Mouse (Mus musculus) liver, embryonic 16.5 days (tissue): ENCODE results near the gene Iars2. TPM values are rescaled to one million over a fixed set of nuclear protein-coding genes. Genes with fewer than 3 reads are reported as not detected.

Experiments used
- ATAC-seq: fragments of 200-750 bp; cut with Nextera tagmentation; 2 replicates; pipeline ENCODE4 v1.8.0; 2017; ENCODE audit warnings: low read depth, mild to moderate bottlenecking, moderate number of reproducible peaks, moderate library complexity
- H3K27ac ChIP-seq: fragments of 300-500 bp; sonication (generic); 2 replicates; pipeline ENCODE4 v1.5.1; 2014; ENCODE audit warnings: mild to moderate bottlenecking, low read length
- H3K27me3 ChIP-seq: fragments of 300-500 bp; sonication (generic); 2 replicates; pipeline ENCODE4 v1.6.1; 2014; ENCODE audit warnings: low read depth, low read length, mixed read lengths; ENCODE audit not compliant: control insufficient read depth, insufficient read depth
- H3K36me3 ChIP-seq: fragments of 300-500 bp; sonication (generic); 2 replicates; pipeline ENCODE4 v1.6.1; 2014; ENCODE audit warnings: mild to moderate bottlenecking; ENCODE audit not compliant: control insufficient read depth, insufficient read depth
- H3K4me1 ChIP-seq: fragments of 300-500 bp; sonication (generic); 2 replicates; pipeline ENCODE4 v1.6.1; 2014; ENCODE audit warnings: low read depth, low read length, mixed read lengths; ENCODE audit not compliant: control insufficient read depth
- H3K4me2 ChIP-seq: fragments of 300-500 bp; sonication (generic); 2 replicates; pipeline ENCODE4 v1.6.1; 2014; ENCODE audit warnings: low read depth, low read length, mixed read lengths
- H3K4me3 ChIP-seq: fragments of 300-500 bp; sonication (generic); 2 replicates; pipeline ENCODE4 v1.5.1; 2014; ENCODE audit warnings: low read depth, mild to moderate bottlenecking, low read length
- H3K9ac ChIP-seq: fragments of 300-500 bp; sonication (generic); 2 replicates; pipeline ENCODE4 v1.6.1; 2014; ENCODE audit warnings: low read depth, low read length
- H3K9me3 ChIP-seq: fragments of 300-500 bp; sonication (generic); replicated peaks from 2 replicates; pipeline ENCODE4 v1.6.1; 2016; ENCODE audit warnings: low read length; ENCODE audit not compliant: control insufficient read depth
- WGBS: fragments of 180-500 bp; shearing (Covaris S2); extraction: QIAGEN DNeasy Blood & Tissue Kit; methylation state at CpG from one replicate; pipeline ENCODE4 v1.1.7; 2014; ENCODE audit not compliant: insufficient replicate concordance; 5-methylcytosine and 5-hydroxymethylcytosine counted together
- polyA plus RNA-seq: library from polyadenylated mRNA; unstranded; fragments of >200 nt; fragmentation: Nextera tagmentation; extraction: Ambion mirVana; gene quantifications from 2 replicates; pipeline ENCODE4 v1.2.1, GENCODE M21; 2015

Gene Iars2
- polyA plus RNA-seq, 1 experiment from 2014 or later: 17.5 TPM

GRCm38 (mm10) chr1:185314546-185314945 lies 14.7 kb downstream of the Iars2 start:
- Histone ChIP-seq H3K9me3 (no peaks in the 10 kb centered on the region), H3K27me3 (no peaks in the 10 kb centered on the region), H3K9ac (no peak overlapping the region), H3K4me3 (no peak overlapping the region), H3K4me1 (no peaks in the 10 kb centered on the region), H3K27ac (no peak overlapping the region), H3K36me3 (peaks cover 24% of the 10 kb centered on the region), H3K4me2 (no peak overlapping the region)
- no peak for ATAC-seq
- 82% methylated on average over 4 of the region's 4 CpGs for WGBS

- no peak overlapping the region for H3K4me2 ChIP-seq
- no peak overlapping the region for H3K9ac ChIP-seq
- ATAC-seq: no peak
- 77% methylated on average over 9 of the region's 9 CpGs for WGBS
- no peak overlapping the region for H3K4me3 ChIP-seq
- no peaks in the 10 kb centered on the region for H3K27me3 ChIP-seq
- H3K27ac ChIP-seq: no peak overlapping the region
- no peaks in the 10 kb centered on the region for H3K4me1 ChIP-seq
- peaks cover 19% of the 10 kb centered on the region for H3K36me3 ChIP-seq
- no peaks in the 10 kb centered on the region for H3K9me3 ChIP-seq
These were observed 17.2 kb downstream of the Iars2 start for GRCm38 (mm10) chr1:185311949-185312348.

GRCm38 (mm10) chr1:185308908-185309307 lies 20.3 kb downstream of the Iars2 start:
- no peak overlapping the region for H3K27ac ChIP-seq
- no peak for ATAC-seq
- peaks cover 16% of the 10 kb centered on the region for H3K36me3 ChIP-seq
- no peaks in the 10 kb centered on the region for H3K27me3 ChIP-seq
- H3K9ac ChIP-seq: no peak overlapping the region
- no peaks in the 10 kb centered on the region for H3K9me3 ChIP-seq
- no peak overlapping the region for H3K4me2 ChIP-seq
- 65% methylated on average over 4 of the region's 4 CpGs for WGBS
- H3K4me1 ChIP-seq: no peaks in the 10 kb centered on the region
- no peak overlapping the region for H3K4me3 ChIP-seq

GRCm38 (mm10) chr1:185308334-185308733 lies 20.9 kb downstream of the Iars2 start:
- Histone ChIP-seq H3K9ac (no peak overlapping the region), H3K9me3 (no peaks in the 10 kb centered on the region), H3K36me3 (peaks cover 12% of the 10 kb centered on the region), H3K4me2 (no peak overlapping the region), H3K27me3 (no peaks in the 10 kb centered on the region), H3K27ac (no peak overlapping the region), H3K4me1 (no peaks in the 10 kb centered on the region), H3K4me3 (no peak overlapping the region)
- 84% methylated on average over 2 of the region's 2 CpGs for WGBS
- ATAC-seq: no peak

GRCm38 (mm10) chr1:185307645-185308044 lies 21.6 kb downstream of the Iars2 start:
- Histone ChIP-seq H3K4me1 (no peaks in the 10 kb centered on the region), H3K27ac (no peak overlapping the region), H3K36me3 (peaks cover 11% of the 10 kb centered on the region), H3K27me3 (no peaks in the 10 kb centered on the region), H3K9me3 (no peaks in the 10 kb centered on the region), H3K9ac (no peak overlapping the region), H3K4me2 (no peak overlapping the region), H3K4me3 (no peak overlapping the region)
- no peak for ATAC-seq
- 62% methylated on average over 7 of the region's 7 CpGs for WGBS

- H3K27me3 ChIP-seq: no peaks in the 10 kb centered on the region
- H3K4me1 ChIP-seq: no peaks in the 10 kb centered on the region
- ATAC-seq: no peak
- peaks cover 6% of the 10 kb centered on the region; the same call in 1 of the 2 replicates for H3K36me3 ChIP-seq
- no peak overlapping the region for H3K9ac ChIP-seq
- no peaks in the 10 kb centered on the region for H3K9me3 ChIP-seq
- no peak overlapping the region for H3K4me2 ChIP-seq
- WGBS: 87% methylated on average over 12 of the region's 12 CpGs
- no peak overlapping the region for H3K27ac ChIP-seq
- no peak overlapping the region for H3K4me3 ChIP-seq
These were observed 22.4 kb downstream of the Iars2 start for GRCm38 (mm10) chr1:185306836-185307235.

GRCm38 (mm10) chr1:185302816-185303215 lies 26.4 kb downstream of the Iars2 start:
- Histone ChIP-seq H3K27ac (no peak overlapping the region), H3K27me3 (no peaks in the 10 kb centered on the region), H3K36me3 (peaks cover 5% of the 10 kb centered on the region; the same call in 1 of the 2 replicates), H3K9me3 (no peaks in the 10 kb centered on the region), H3K4me2 (no peak overlapping the region), H3K4me1 (no peaks in the 10 kb centered on the region), H3K4me3 (no peak overlapping the region), H3K9ac (no peak overlapping the region)
- ATAC-seq: no peak
- whole genome bisulfite sequencing: 81% methylated on average over 6 of the region's 6 CpGs

GRCm38 (mm10) chr1:185298496-185298895 lies 30.7 kb downstream of the Iars2 start:
- WGBS: 84% methylated on average over 8 of the region's 8 CpGs
- Histone ChIP-seq H3K27ac (no peak overlapping the region), H3K4me2 (no peak overlapping the region), H3K36me3 (peaks cover 5% of the 10 kb centered on the region), H3K4me3 (no peak overlapping the region), H3K9ac (no peak overlapping the region), H3K27me3 (no peaks in the 10 kb centered on the region), H3K9me3 (no peaks in the 10 kb centered on the region), H3K4me1 (no peaks in the 10 kb centered on the region)
- ATAC-seq: no peak

- ATAC-seq: no peak
- 82% methylated on average over 7 of the region's 7 CpGs for WGBS
- peaks cover 6% of the 10 kb centered on the region for H3K36me3 ChIP-seq
- no peak overlapping the region for H3K27ac ChIP-seq
- H3K9me3 ChIP-seq: no peaks in the 10 kb centered on the region
- no peak overlapping the region for H3K9ac ChIP-seq
- H3K4me3 ChIP-seq: no peak overlapping the region
- H3K4me1 ChIP-seq: no peaks in the 10 kb centered on the region
- no peaks in the 10 kb centered on the region for H3K27me3 ChIP-seq
- H3K4me2 ChIP-seq: no peak overlapping the region
These were observed 32.3 kb downstream of the Iars2 start for GRCm38 (mm10) chr1:185296850-185297249.
